Mouse (Mus musculus): Measurements from ENCODE around the gene Jun. TPM values are rescaled to one million over a fixed set of nuclear protein-coding genes. Genes with fewer than 3 reads are reported as not detected.
A peak's percentile ranks its signal among the peaks of the same experiment; 100 is the strongest.

Jun gene
- polyA plus RNA-seq, 1 experiment = 16.7 TPM

- Histone ChIP-seq H3K27ac (ENCODE audit: insufficient read depth, low read length) (peak overlapping the region; percentile 94), H3K27me3 (ENCODE audit: control insufficient read depth, insufficient read depth, low read length) (no peaks in the 10 kb centered on the region), H3K4me1 (ENCODE audit: control insufficient read depth, insufficient read depth, insufficient read length) (no peaks in the 10 kb centered on the region; the same call in none of the 2 replicates), H3K36me3 (ENCODE audit: control insufficient read depth, insufficient read depth, low read length) (no peaks in the 10 kb centered on the region), H3K4me3 (ENCODE audit: extremely low read depth, insufficient read depth, insufficient read length) (peak overlapping the region; percentile 65)
- TF ChIP-seq POLR2A (IDR thresholded peaks at IDR 0.05; ENCODE audit: low read depth, low read length) (no peak), CTCF (IDR thresholded peaks at IDR 0.05; ENCODE audit: extremely low read depth, insufficient read depth, insufficient read length, insufficient replicate concordance) (no peak)
- WGBS = under 1% methylated on average over 54 of the region's 54 CpGs
- DNase-seq (ENCODE audit: low read depth in 1 of 2, low spot score in 2 of 2) = peak in 1 of 2 experiments; percentile 52
These were observed 631 bp downstream of the Jun start for GRCm38 (mm10) chr4:95051311-95051871.

- H3K27me3 ChIP-seq (ENCODE audit: control insufficient read depth, insufficient read depth, low read length) = no peaks in the 10 kb centered on the region
- DNase-seq (ENCODE audit: low read depth in 1 of 2, low spot score in 2 of 2) = peak in 1 of 2 experiments; percentile 80
- H3K27ac ChIP-seq (ENCODE audit: insufficient read depth, low read length) = peak overlapping the region; percentile 94; the same call in 1 of the 2 replicates
- TF ChIP-seq CTCF (IDR thresholded peaks at IDR 0.05; ENCODE audit: extremely low read depth, insufficient read depth, insufficient read length, insufficient replicate concordance) (peak; percentile 63; the same call in 1 of the 2 replicates), POLR2A (IDR thresholded peaks at IDR 0.05; ENCODE audit: low read depth, low read length) (no peak)
- peak overlapping the region; percentile 65 for H3K4me3 ChIP-seq (ENCODE audit: extremely low read depth, insufficient read depth, insufficient read length)
- no peaks in the 10 kb centered on the region; the same call in none of the 2 replicates for H3K4me1 ChIP-seq (ENCODE audit: control insufficient read depth, insufficient read depth, insufficient read length)
- under 1% methylated on average over 70 of the region's 70 CpGs for WGBS
- no peaks in the 10 kb centered on the region for H3K36me3 ChIP-seq (ENCODE audit: control insufficient read depth, insufficient read depth, low read length)
These were observed 1.3 kb downstream of the Jun start for GRCm38 (mm10) chr4:95050518-95051278.

- H3K4me3 ChIP-seq (ENCODE audit: extremely low read depth, insufficient read depth, insufficient read length) = peak overlapping the region; percentile 65
- TF ChIP-seq CTCF (IDR thresholded peaks at IDR 0.05; ENCODE audit: extremely low read depth, insufficient read depth, insufficient read length, insufficient replicate concordance) = no peak
- no peak for TF ChIP-seq POLR2A (IDR thresholded peaks at IDR 0.05; ENCODE audit: low read depth, low read length)
- 3% methylated on average over 34 of the region's 34 CpGs for WGBS
- peak in 1 of 2 experiments; percentile 52 for DNase-seq (ENCODE audit: low read depth in 1 of 2, low spot score in 2 of 2)
- no peak overlapping the region; the same call in 1 of the 2 replicates for H3K27ac ChIP-seq (ENCODE audit: insufficient read depth, low read length)
- H3K36me3 ChIP-seq (ENCODE audit: control insufficient read depth, insufficient read depth, low read length) = no peaks in the 10 kb centered on the region
- no peaks in the 10 kb centered on the region for H3K27me3 ChIP-seq (ENCODE audit: control insufficient read depth, insufficient read depth, low read length)
- no peaks in the 10 kb centered on the region; the same call in none of the 2 replicates for H3K4me1 ChIP-seq (ENCODE audit: control insufficient read depth, insufficient read depth, insufficient read length)
These were observed 2.0 kb downstream of the Jun start for GRCm38 (mm10) chr4:95049884-95050517.

- Histone ChIP-seq H3K27me3 (ENCODE audit: control insufficient read depth, insufficient read depth, low read length) (no peaks in the 10 kb centered on the region), H3K4me1 (ENCODE audit: control insufficient read depth, insufficient read depth, insufficient read length) (no peaks in the 10 kb centered on the region; the same call in none of the 2 replicates), H3K36me3 (ENCODE audit: control insufficient read depth, insufficient read depth, low read length) (no peaks in the 10 kb centered on the region), H3K27ac (ENCODE audit: insufficient read depth, low read length) (no peak overlapping the region), H3K4me3 (ENCODE audit: extremely low read depth, insufficient read depth, insufficient read length) (no peak overlapping the region)
- TF ChIP-seq POLR2A (IDR thresholded peaks at IDR 0.05; ENCODE audit: low read depth, low read length) = no peak
- TF ChIP-seq CTCF (IDR thresholded peaks at IDR 0.05; ENCODE audit: extremely low read depth, insufficient read depth, insufficient read length, insufficient replicate concordance) = no peak
- 88% methylated on average over 2 of the region's 2 CpGs for WGBS
- no peak for DNase-seq (ENCODE audit: low read depth in 1 of 2, low spot score in 2 of 2)
These were observed 2.9 kb downstream of the Jun start for GRCm38 (mm10) chr4:95049153-95049552.

- TF ChIP-seq POLR2A (IDR thresholded peaks at IDR 0.05; ENCODE audit: low read depth, low read length) (no peak), CTCF (IDR thresholded peaks at IDR 0.05; ENCODE audit: extremely low read depth, insufficient read depth, insufficient read length, insufficient replicate concordance) (no peak)
- WGBS = 91% methylated on average over 4 of the region's 4 CpGs
- H3K4me1 ChIP-seq (ENCODE audit: control insufficient read depth, insufficient read depth, insufficient read length) = no peaks in the 10 kb centered on the region; the same call in none of the 2 replicates
- H3K4me3 ChIP-seq (ENCODE audit: extremely low read depth, insufficient read depth, insufficient read length) = no peak overlapping the region
- no peaks in the 10 kb centered on the region for H3K27me3 ChIP-seq (ENCODE audit: control insufficient read depth, insufficient read depth, low read length)
- no peak overlapping the region for H3K27ac ChIP-seq (ENCODE audit: insufficient read depth, low read length)
- no peaks in the 10 kb centered on the region for H3K36me3 ChIP-seq (ENCODE audit: control insufficient read depth, insufficient read depth, low read length)
- DNase-seq (ENCODE audit: low read depth in 1 of 2, low spot score in 2 of 2) = no peak
These were observed 3.3 kb downstream of the Jun start for GRCm38 (mm10) chr4:95048731-95049100.

- Histone ChIP-seq H3K4me3 (ENCODE audit: extremely low read depth, insufficient read depth, insufficient read length) (no peak overlapping the region), H3K4me1 (ENCODE audit: control insufficient read depth, insufficient read depth, insufficient read length) (no peaks in the 10 kb centered on the region; the same call in 1 of the 2 replicates), H3K27me3 (ENCODE audit: control insufficient read depth, insufficient read depth, low read length) (no peaks in the 10 kb centered on the region), H3K36me3 (ENCODE audit: control insufficient read depth, insufficient read depth, low read length) (no peaks in the 10 kb centered on the region), H3K27ac (ENCODE audit: insufficient read depth, low read length) (no peak overlapping the region)
- 90% methylated on average over 5 of the region's 5 CpGs for WGBS
- TF ChIP-seq CTCF (IDR thresholded peaks at IDR 0.05; ENCODE audit: extremely low read depth, insufficient read depth, insufficient read length, insufficient replicate concordance) = no peak
- DNase-seq (ENCODE audit: low read depth in 1 of 2, low spot score in 2 of 2) = no peak
These were observed 3.8 kb downstream of the Jun start for GRCm38 (mm10) chr4:95048021-95048730.

Data from spleen, adult 2 months (tissue).